Mouse (Mus musculus): Measurements from ENCODE around the gene Ube2j2. TPM values are rescaled to one million over a fixed set of nuclear protein-coding genes. Genes with fewer than 3 reads are reported as not detected.

The Ube2j2 gene
- polyA plus RNA-seq, 1 experiment from 2014 or later: 144 TPM

DNA sequence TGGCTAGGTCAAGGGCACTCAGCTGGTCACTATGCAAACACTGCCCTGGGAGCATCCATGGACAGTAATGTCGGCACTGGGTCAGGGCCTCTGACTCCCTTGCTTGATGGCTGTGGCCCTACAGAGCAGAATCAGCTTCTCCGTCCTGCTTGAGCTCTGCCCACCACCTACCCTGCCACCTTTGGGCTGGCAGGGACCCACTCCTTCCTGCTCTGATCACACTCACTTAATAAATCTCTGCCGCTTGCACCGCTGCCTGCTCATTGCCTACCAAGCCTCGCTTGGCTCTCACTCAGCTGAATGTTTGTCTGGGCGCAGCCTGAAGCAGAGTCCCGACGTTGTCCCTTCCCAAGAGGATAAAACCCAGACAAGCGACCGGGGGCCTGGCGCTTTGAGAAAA is 36.6 kb upstream of the Ube2j2 start:
- no peak for DNase-seq (ENCODE audit: extremely low spot score, low spot score)
- Histone ChIP-seq H3K27me3 (ENCODE audit: poor library complexity, severe bottlenecking) (no peaks in the 10 kb centered on the region), H3K36me3 (replicated peaks) (peaks cover 49% of the 10 kb centered on the region), H3K4me3 (no peak overlapping the region), H3K4me1 (no peaks in the 10 kb centered on the region), H3K27ac (no peak overlapping the region), H3K9me3 (no peaks in the 10 kb centered on the region)
- 86% methylated on average over 11 of the region's 11 CpGs for WGBS

DNA sequence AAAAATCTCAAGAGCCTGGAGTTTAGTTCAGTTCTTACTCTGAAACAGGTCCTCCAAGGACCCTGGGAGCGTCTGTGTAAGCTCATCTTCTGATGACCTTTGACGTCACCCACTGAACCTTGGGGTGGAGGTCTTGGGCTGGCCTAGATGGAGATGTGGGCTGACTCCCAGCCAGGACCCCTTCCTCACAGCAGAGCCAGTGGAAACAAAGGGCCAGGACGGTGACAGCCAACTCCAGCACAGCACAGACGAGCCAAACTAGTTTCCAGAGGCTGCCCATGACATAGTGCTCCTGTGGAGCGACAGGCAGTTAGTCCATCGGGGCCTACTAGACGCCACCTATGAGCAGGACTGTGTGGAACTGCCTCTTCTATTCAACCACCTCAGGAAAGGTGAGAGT is 35.4 kb upstream of the Ube2j2 start:
- H3K4me1 ChIP-seq: no peaks in the 10 kb centered on the region
- 76% methylated on average over 7 of the region's 7 CpGs for WGBS
- no peak overlapping the region for H3K4me3 ChIP-seq
- H3K9me3 ChIP-seq: no peaks in the 10 kb centered on the region
- H3K27me3 ChIP-seq (ENCODE audit: poor library complexity, severe bottlenecking): no peaks in the 10 kb centered on the region
- H3K36me3 ChIP-seq (replicated peaks): peaks cover 36% of the 10 kb centered on the region
- no peak for DNase-seq (ENCODE audit: extremely low spot score, low spot score)
- H3K27ac ChIP-seq: no peak overlapping the region

DNA sequence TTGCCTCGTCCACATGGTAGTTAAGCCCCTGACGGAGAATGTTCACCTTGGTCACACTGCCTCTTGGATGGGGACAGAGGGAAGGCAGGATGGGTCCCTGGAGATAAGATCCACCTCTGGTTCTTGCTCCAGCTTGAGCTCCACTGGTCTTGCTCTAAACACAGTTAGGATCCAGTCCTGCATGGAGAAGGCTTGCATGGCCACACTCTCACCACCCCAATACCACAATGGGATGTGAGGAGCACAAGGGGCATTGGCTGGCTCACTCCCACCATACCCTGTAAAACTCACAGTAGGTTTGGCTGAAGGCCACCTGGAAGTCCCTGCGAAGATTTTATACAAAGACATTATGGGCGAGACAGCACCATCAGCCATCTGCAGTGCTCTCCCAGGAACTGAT is 34.9 kb upstream of the Ube2j2 start:
- Histone ChIP-seq H3K9me3 (no peaks in the 10 kb centered on the region), H3K4me1 (no peaks in the 10 kb centered on the region), H3K27ac (no peak overlapping the region), H3K4me3 (no peak overlapping the region), H3K36me3 (replicated peaks) (peaks cover 31% of the 10 kb centered on the region), H3K27me3 (ENCODE audit: poor library complexity, severe bottlenecking) (no peaks in the 10 kb centered on the region)
- 91% methylated on average over 4 of the region's 4 CpGs for WGBS
- DNase-seq (ENCODE audit: extremely low spot score, low spot score): no peak

DNA sequence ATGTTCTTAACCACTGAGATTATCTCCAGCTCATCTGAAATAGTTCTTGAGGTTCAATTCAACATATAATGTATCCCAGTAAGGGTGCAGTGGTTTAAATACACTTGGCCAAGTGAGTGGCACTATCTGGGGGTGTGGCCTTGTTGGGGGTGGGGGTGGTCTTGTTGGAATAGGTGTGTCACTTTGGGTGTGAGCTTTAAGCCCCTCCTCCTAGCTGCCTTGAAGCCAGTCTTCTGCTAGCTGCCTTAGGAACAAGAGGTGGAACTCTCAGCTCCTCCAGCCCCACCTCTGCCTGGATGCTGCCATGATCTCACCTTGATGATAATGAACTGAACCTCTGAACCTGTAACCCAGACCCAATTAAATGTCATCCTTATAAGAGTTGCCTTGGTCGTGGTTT is 11.6 kb upstream of the Ube2j2 start:
- H3K4me1 ChIP-seq: no peaks in the 10 kb centered on the region
- WGBS: 74% methylated on average over 1 of the region's 1 CpGs
- no peaks in the 10 kb centered on the region for H3K27me3 ChIP-seq (ENCODE audit: poor library complexity, severe bottlenecking)
- H3K36me3 ChIP-seq (replicated peaks): no peaks in the 10 kb centered on the region
- H3K4me3 ChIP-seq: no peak overlapping the region
- H3K9me3 ChIP-seq: no peaks in the 10 kb centered on the region
- no peak overlapping the region for H3K27ac ChIP-seq
- DNase-seq (ENCODE audit: extremely low spot score, low spot score): no peak

DNA sequence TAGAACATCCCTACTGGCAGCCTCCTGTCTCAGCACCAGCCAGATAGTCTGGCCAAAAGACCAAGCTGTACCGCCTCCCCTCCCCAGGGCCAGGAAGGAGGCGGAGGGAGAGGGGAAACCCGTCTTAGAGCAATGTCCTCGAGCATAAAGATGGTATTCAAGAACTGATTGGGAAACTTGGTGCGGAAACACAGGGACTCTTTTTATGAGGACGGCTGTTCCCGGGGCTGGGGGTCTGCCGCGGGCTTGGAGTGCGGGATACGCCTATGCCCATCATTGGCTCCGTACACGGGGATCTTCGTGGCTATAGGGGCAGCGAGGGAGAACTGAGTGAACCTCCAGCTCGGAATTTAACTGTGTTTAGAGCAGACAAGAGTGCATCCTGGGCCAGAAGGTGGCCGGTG is 580 bp upstream of the Ube2j2 start:
- H3K36me3 ChIP-seq (replicated peaks): peaks cover 24% of the 10 kb centered on the region
- under 1% methylated on average over 17 of the region's 17 CpGs for WGBS
- H3K27ac ChIP-seq: peak overlapping the region; percentile 93
- no peaks in the 10 kb centered on the region for H3K27me3 ChIP-seq (ENCODE audit: poor library complexity, severe bottlenecking)
- no peaks in the 10 kb centered on the region for H3K9me3 ChIP-seq
- peak overlapping the region; percentile 88 for H3K4me3 ChIP-seq
- DNase-seq (ENCODE audit: extremely low spot score, low spot score): no peak
- peaks cover 22% of the 10 kb centered on the region for H3K4me1 ChIP-seq

DNA sequence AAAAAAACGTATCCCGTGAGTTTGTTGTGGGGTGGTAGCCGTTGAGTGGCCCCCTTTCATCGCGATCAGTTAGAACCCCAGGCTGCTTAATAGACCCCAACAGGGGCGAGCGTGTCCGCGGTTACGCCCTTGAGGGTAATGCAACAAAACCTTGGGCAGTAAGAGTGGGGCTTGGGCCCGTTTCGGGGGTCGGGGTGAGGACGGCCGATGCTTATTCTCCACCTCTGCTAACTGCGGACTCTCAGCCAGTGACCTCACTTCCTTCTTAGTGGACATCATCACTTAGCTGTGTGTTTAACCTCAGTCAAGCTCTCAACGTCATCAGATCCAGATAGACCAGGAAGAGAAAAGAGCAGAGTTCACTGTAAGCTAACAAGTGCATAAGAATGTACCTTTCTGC is 640 bp downstream of the Ube2j2 start:
- H3K27me3 ChIP-seq (ENCODE audit: poor library complexity, severe bottlenecking): no peaks in the 10 kb centered on the region
- H3K27ac ChIP-seq: peak overlapping the region; percentile 93
- no peak for DNase-seq (ENCODE audit: extremely low spot score, low spot score)
- under 1% methylated on average over 17 of the region's 17 CpGs for WGBS
- H3K9me3 ChIP-seq: no peaks in the 10 kb centered on the region
- H3K36me3 ChIP-seq (replicated peaks): peaks cover 36% of the 10 kb centered on the region
- peaks cover 22% of the 10 kb centered on the region for H3K4me1 ChIP-seq
- peak overlapping the region; percentile 88 for H3K4me3 ChIP-seq

DNA sequence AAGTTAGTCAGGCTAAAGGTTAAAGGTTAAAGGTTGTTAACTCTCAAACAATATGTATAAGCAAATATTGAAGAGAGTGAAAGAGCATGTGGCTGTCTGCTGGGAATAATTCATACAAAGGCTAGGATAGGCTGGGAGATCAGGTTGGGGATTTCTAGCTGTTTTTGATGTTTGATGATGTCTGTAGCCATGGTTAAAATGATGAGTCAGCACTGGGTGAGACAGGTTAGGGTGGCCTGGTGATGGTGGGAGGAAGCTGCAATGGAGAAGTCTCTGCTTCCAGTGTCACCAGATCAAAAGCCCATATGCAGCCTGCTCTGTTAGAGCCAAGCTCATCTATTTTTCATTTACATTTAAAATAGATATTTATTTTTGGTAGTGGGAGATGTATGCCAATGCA is 3.5 kb downstream of the Ube2j2 start:
- Histone ChIP-seq H3K9me3 (no peaks in the 10 kb centered on the region), H3K36me3 (replicated peaks) (peaks cover 64% of the 10 kb centered on the region), H3K4me1 (peaks cover 22% of the 10 kb centered on the region), H3K4me3 (no peak overlapping the region), H3K27ac (no peak overlapping the region), H3K27me3 (ENCODE audit: poor library complexity, severe bottlenecking) (no peaks in the 10 kb centered on the region)
- no peak for DNase-seq (ENCODE audit: extremely low spot score, low spot score)

DNA sequence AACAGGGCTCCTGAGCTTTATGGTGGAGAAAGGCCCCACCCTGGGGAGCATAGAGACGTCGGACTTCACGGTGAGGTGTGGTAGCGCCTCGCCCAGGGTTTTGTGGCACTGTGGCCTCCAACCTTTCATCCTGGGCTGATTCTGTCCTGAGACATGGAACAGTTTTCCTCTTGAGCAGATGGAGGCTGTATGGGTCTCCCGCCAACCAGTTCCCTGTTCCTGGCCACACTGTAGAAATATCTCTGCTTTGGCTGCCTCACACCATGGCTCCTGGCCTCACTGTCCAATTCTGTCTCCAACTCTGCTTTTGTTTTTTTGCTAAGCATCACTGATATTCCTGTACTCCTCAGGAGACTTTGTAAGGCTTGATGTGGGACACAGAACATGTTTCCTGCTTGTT is 11.9 kb downstream of the Ube2j2 start:
- Histone ChIP-seq H3K27me3 (ENCODE audit: poor library complexity, severe bottlenecking) (no peaks in the 10 kb centered on the region), H3K9me3 (no peaks in the 10 kb centered on the region), H3K4me1 (no peaks in the 10 kb centered on the region), H3K27ac (no peak overlapping the region), H3K36me3 (replicated peaks) (peaks cover 88% of the 10 kb centered on the region), H3K4me3 (no peak overlapping the region)
- DNase-seq (ENCODE audit: extremely low spot score, low spot score): no peak
- WGBS: 94% methylated on average over 6 of the region's 6 CpGs

DNA sequence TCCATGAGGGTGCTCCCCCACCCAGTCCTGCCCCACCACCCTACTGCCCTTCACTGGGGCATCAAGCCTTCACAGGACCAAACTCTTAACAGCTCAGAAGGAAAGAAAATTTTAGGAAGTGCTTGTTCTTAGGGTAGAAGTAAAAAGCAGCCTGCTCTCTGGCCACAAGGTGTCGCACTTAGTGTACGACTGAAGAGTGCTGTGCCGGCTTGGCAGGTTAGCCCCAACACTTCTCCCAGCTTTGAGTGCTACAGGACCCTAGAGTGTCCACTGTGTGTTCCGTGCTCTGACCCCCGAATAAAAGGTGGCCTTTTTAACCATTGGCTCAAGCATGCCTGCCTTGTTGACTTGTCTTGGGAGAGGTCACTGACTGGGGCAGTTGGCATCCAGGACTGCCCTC is 15.6 kb downstream of the Ube2j2 start:
- no peak overlapping the region for H3K27ac ChIP-seq
- no peaks in the 10 kb centered on the region for H3K27me3 ChIP-seq (ENCODE audit: poor library complexity, severe bottlenecking)
- peaks cover 24% of the 10 kb centered on the region for H3K4me1 ChIP-seq
- no peak overlapping the region for H3K4me3 ChIP-seq
- H3K9me3 ChIP-seq: no peaks in the 10 kb centered on the region
- WGBS: 12% methylated on average over 5 of the region's 5 CpGs
- H3K36me3 ChIP-seq (replicated peaks): peaks cover 62% of the 10 kb centered on the region
- peak; percentile 74 for DNase-seq (ENCODE audit: extremely low spot score, low spot score)

DNA sequence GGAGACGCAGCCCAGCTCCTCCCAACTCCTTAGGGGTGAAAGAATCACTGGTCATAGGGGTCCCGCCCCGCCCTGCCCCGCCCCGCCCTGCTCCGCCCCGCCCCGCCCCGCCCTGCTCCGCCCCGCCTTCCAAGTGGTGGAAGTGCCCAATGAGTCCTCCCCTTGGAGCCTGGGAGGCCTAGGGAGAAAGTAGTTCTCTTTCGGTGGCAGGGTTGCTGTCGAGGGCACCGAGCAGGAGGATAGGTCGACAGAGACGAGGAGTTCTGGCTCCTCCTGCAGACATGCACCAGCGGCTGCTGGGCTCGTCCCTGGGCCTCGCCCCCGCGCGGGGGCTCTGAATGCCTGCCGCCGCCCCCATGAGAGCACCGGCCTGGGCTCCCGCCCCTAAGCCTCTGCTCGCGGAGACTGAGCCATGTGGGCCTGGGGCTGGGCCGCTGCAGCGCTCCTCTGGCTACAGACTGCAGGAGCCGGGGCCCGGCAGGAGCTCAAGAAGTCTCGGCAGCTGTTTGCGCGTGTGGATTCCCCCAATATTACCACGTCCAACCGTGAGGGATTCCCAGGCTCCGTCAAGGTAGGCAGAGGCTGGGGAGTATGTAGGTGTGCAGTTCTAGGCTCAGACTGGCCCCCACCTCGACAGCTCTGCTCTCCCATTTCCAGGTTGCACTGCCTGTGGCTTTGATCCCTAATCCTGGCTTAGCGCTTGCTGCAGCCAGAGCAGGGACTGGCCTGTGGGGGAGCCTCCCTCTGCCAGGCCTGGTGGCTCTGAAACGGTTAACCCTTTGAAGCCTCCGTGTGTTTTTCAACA is 18.7 kb downstream of the Ube2j2 start, which contains the start of gene C1qtnf12:
Gene C1qtnf12, plus strand, starts transcription at position 152 of the 805 bp plus-strand sequence.
- Histone ChIP-seq H3K4me3 (peak within 1 kb of the TSS; percentile 66), H3K27me3 (ENCODE audit: poor library complexity, severe bottlenecking) (no peaks in the 10 kb centered on the region), H3K9me3 (no peaks in the 10 kb centered on the region), H3K4me1 (peaks cover 24% of the 10 kb centered on the region), H3K36me3 (replicated peaks) (peaks cover 55% of the 10 kb centered on the region), H3K27ac (peak within 1 kb of the TSS; percentile 84)
- peak; percentile 68 for DNase-seq (ENCODE audit: extremely low spot score, low spot score)
- under 1% methylated on average over 42 of the region's 42 CpGs for WGBS

DNA sequence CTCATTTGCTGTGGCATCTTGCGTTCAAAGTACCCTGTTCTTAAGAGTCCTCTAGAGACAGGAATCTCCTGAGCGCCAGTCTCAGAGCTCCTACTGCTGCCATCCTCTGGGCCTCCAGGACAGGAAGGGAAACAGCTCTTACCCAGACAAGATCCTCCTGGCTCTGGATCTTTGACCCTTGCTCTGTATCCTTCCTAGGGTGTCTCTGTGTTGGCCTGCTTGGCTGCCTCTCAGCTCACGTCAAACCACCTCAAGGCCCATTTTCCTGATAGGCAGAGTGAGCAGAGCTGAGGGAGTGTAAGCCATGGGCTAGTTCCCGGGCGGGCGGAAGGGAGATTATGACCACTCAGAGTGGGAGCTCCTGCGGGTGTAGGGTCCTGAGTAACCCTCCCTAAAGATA is 19.5 kb downstream of the Ube2j2 start:
- Histone ChIP-seq H3K27ac (peak overlapping the region; percentile 84; the same call in 1 of the 2 replicates), H3K4me3 (peak overlapping the region; percentile 66), H3K27me3 (ENCODE audit: poor library complexity, severe bottlenecking) (no peaks in the 10 kb centered on the region), H3K9me3 (no peaks in the 10 kb centered on the region), H3K36me3 (replicated peaks) (peaks cover 48% of the 10 kb centered on the region), H3K4me1 (peaks cover 24% of the 10 kb centered on the region)
- WGBS: 48% methylated on average over 7 of the region's 7 CpGs
- DNase-seq (ENCODE audit: extremely low spot score, low spot score): no peak

DNA sequence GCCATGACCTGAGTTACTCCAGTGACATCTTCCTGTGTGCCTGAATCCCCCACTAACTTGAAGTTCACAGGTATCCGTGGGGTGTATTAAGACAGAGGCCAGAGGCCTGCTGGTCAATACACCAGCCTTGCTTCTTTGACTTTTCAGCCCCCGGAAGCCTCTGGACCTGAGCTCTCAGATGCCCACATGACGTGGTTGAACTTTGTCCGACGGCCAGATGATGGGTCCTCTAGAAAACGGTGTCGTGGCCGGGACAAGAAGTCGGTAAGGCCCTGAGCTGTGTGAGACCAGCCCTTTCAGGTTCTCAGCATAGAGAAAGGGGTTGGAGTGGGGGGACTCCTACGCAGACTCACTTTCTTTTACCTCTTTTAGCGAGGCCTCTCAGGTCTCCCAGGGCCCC is 20.8 kb downstream of the Ube2j2 start:
- H3K4me3 ChIP-seq: no peak overlapping the region
- H3K27me3 ChIP-seq (ENCODE audit: poor library complexity, severe bottlenecking): no peaks in the 10 kb centered on the region
- WGBS: 90% methylated on average over 11 of the region's 11 CpGs
- peaks cover 24% of the 10 kb centered on the region for H3K4me1 ChIP-seq
- H3K27ac ChIP-seq: no peak overlapping the region
- no peak for DNase-seq (ENCODE audit: extremely low spot score, low spot score)
- peaks cover 37% of the 10 kb centered on the region for H3K36me3 ChIP-seq (replicated peaks)
- no peaks in the 10 kb centered on the region for H3K9me3 ChIP-seq

DNA sequence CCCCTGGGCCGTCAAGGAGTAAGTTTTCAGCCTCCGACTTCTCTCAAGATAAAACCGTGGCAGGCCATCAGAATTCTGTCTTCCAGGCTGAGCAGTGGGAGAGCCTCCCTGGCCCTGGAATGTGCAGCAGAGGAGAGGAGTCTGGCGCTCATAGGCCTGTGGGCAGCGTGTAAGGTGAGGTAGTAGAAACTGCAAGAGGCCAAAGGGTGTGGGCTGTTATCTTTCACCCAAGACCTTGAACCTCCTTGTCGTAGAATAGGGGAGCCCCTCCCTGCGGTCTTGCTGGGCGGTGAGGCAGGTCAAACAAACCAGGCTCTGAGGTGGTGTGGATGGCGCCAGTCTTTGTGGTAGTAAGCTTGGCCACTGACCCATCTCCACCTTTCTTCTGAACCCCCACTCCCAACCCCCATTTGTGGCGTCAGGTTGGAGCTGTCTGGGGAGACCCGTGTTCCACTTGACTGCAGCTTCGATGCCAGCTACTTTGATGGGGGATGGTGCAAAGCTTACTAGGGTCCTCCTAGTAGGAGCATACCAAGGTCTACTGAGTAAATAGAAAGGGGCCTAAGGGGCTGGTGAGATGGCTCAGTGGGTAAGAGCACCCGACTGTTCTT is 25.5 kb downstream of the Ube2j2 start:
- peaks cover 24% of the 10 kb centered on the region for H3K36me3 ChIP-seq (replicated peaks)
- no peaks in the 10 kb centered on the region for H3K27me3 ChIP-seq (ENCODE audit: poor library complexity, severe bottlenecking)
- H3K9me3 ChIP-seq: no peaks in the 10 kb centered on the region
- WGBS: 90% methylated on average over 13 of the region's 13 CpGs
- no peak overlapping the region for H3K27ac ChIP-seq
- peaks cover 11% of the 10 kb centered on the region for H3K4me1 ChIP-seq
- no peak overlapping the region for H3K4me3 ChIP-seq
- DNase-seq (ENCODE audit: extremely low spot score, low spot score): no peak

All from forebrain, embryonic 10.5 days (tissue).